Mouse (Mus musculus) limb, embryonic 13.5 days (tissue): ENCODE data around the gene Lcorl. TPM values are rescaled to one million over a fixed set of nuclear protein-coding genes. Genes with fewer than 3 reads are reported as not detected.
"Not testable (repeated sequence)": the region's sequence is repeated elsewhere in the genome, so short reads cannot be mapped to it uniquely, and the experiment has no call there.

Experiments
- ATAC-seq: fragments of 200-750 bp; cut with Nextera tagmentation; 2 replicates; pipeline ENCODE4 v1.8.0; 2017; ENCODE audit warnings: low read depth, moderate number of reproducible peaks, moderate TSS enrichment; ENCODE audit not compliant: low FRiP score
- H3K27ac ChIP-seq: fragments of 300-500 bp; sonication (generic); 2 replicates; pipeline ENCODE4 v1.5.1; 2015; ENCODE audit warnings: inconsistent platforms, mild to moderate bottlenecking, moderate library complexity
- H3K27me3 ChIP-seq: fragments of 300-500 bp; sonication (generic); 2 replicates; pipeline ENCODE4 v1.6.1; 2015; ENCODE audit warnings: mild to moderate bottlenecking, inconsistent platforms
- H3K36me3 ChIP-seq: fragments of 300-500 bp; sonication (generic); 2 replicates; pipeline ENCODE4 v1.6.1; 2015; ENCODE audit warnings: inconsistent platforms, mild to moderate bottlenecking, moderate library complexity
- H3K4me1 ChIP-seq: fragments of 300-500 bp; sonication (generic); 2 replicates; pipeline ENCODE4 v1.6.1; 2015; ENCODE audit warnings: inconsistent platforms
- H3K4me2 ChIP-seq: fragments of 300-500 bp; sonication (generic); replicated peaks from 2 replicates; pipeline ENCODE4 v1.6.1; 2015; ENCODE audit warnings: inconsistent platforms, mild to moderate bottlenecking, moderate library complexity
- H3K4me3 ChIP-seq: fragments of 300-500 bp; sonication (generic); 2 replicates; pipeline ENCODE4 v1.5.1; 2015; ENCODE audit warnings: moderate library complexity, mild to moderate bottlenecking, inconsistent platforms
- H3K9ac ChIP-seq: fragments of 300-500 bp; sonication (generic); 2 replicates; pipeline ENCODE4 v1.6.1; 2015; ENCODE audit warnings: mild to moderate bottlenecking, inconsistent platforms
- H3K9me3 ChIP-seq: fragments of 300-500 bp; sonication (generic); 2 replicates; pipeline ENCODE4 v1.6.1; 2016; ENCODE audit warnings: inconsistent platforms
- WGBS: fragments of 180-500 bp; shearing (Covaris S2); methylation state at CpG from one replicate; pipeline ENCODE4 v1.1.7; 2015; 5-methylcytosine and 5-hydroxymethylcytosine counted together
- polyA plus RNA-seq: library from polyadenylated mRNA; unstranded; fragments of >200 nt; fragmentation: Nextera tagmentation; extraction: Ambion mirVana; gene quantifications from 2 replicates; pipeline ENCODE4 v1.2.1, GENCODE M21; 2015

The Lcorl gene
- polyA plus RNA-seq, 1 experiment from 2014 or later, result 25.4 TPM

DNA sequence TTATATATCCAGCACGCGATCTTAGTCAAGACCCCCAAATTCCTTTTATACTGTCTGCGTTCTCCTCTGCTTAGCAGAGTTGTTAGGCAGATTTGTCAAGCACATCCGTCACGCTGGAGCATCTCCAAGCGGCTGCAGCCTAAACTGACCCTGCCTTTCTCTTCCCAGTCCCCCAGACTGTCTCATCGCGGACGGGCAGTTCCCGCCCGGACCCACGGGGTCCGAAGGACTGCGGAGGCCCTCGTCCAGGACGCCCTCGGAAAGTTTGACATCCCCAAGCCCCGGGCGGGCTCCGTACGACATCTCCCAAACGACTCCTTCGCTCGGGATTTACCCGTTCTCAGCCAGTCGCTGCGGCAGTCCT lies 188.2 kb downstream of the Lcorl start:
- peak; percentile 82 for ATAC-seq
- H3K36me3 ChIP-seq, result no peaks in the 10 kb centered on the region
- H3K27ac ChIP-seq, result peak overlapping the region; percentile 70; the same call in 1 of the 2 replicates
- H3K27me3 ChIP-seq, result no peaks in the 10 kb centered on the region
- H3K4me3 ChIP-seq, result peak overlapping the region; percentile 83
- H3K4me1 ChIP-seq, result peaks cover 13% of the 10 kb centered on the region
- H3K9ac ChIP-seq, result peak overlapping the region; percentile 84
- H3K9me3 ChIP-seq, result no peaks in the 10 kb centered on the region
- peak overlapping the region; percentile 74 for H3K4me2 ChIP-seq
- under 1% methylated on average over 27 of the region's 27 CpGs for WGBS

DNA sequence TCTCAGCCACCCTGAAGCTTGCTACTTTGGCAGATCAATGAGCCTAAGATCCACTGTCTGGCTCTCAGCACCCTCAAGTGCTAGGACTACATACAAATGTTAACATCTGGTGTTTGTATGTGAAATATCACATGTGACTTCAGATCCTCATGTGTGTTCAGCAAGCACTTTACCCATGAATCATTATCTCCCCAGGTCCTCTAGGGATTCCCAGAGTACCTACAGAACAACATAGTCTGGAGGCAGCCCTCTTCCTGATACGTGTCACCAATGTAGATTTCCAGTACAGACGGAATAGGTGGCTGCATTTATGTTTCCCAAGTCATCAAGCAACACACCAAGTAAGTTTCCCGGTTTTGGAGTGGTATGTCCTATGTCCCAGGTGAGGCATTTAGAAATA lies 188.6 kb downstream of the Lcorl start:
- Histone ChIP-seq H3K9ac (peak overlapping the region; percentile 84), H3K4me2 (peak overlapping the region; percentile 74), H3K36me3 (no peaks in the 10 kb centered on the region), H3K4me3 (peak overlapping the region; percentile 83), H3K4me1 (peaks cover 13% of the 10 kb centered on the region), H3K27me3 (no peaks in the 10 kb centered on the region), H3K9me3 (no peaks in the 10 kb centered on the region), H3K27ac (0 out of 2 replicates have a peak overlapping the region, but pooled peaks have one; percentile 70)
- ATAC-seq, result 0 out of 2 replicates have a peak, but pooled peaks have one; percentile 21
- under 1% methylated on average over 3 of the region's 3 CpGs for WGBS

DNA sequence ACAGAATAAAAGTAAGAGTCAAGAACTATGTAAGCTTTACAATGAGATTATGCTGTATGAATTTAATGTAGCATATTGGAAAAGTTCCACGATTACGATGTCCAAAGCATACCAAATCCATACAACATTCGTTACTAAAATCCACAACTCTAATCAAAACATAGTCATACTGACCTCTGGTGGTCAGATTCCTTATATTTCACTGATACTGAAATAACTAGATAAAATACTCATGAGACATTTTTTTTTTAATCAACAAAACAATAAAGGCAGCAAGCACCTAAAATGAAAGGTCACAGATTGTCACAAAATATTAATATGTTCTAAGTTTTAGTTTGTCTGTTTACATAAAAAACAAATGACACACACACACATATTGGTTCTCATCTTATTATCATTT lies 189.1 kb downstream of the Lcorl start:
- 34% methylated on average over 3 of the region's 3 CpGs for WGBS
- ATAC-seq, result no peak
- peak overlapping the region; percentile 83; the same call in 1 of the 2 replicates for H3K4me3 ChIP-seq
- no peaks in the 10 kb centered on the region for H3K9me3 ChIP-seq
- no peak overlapping the region for H3K27ac ChIP-seq
- no peaks in the 10 kb centered on the region for H3K27me3 ChIP-seq
- peak overlapping the region; percentile 74 for H3K4me2 ChIP-seq
- H3K4me1 ChIP-seq, result peaks cover 13% of the 10 kb centered on the region
- H3K9ac ChIP-seq, result no peak overlapping the region
- no peaks in the 10 kb centered on the region for H3K36me3 ChIP-seq

DNA sequence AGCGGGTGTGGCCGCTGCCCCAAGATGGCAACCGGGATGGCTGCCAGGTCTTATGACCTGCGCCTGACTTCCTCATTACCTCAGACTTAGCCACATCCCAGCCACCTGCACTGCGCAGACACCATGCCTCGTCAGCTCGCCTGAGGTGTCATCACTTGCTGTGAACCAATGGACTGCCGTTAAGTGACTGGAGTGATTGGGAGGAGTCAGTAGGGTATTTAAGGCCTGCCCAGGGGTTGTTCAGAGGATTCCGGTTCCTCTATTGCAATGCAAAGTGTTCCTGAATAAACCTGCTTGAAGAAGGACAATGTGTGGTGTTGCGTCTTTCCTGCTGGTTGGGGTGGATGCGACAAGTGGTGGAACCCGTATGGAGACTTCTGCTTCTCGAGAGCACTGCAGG lies 199.0 kb downstream of the Lcorl start:
- H3K36me3 ChIP-seq, H3K27me3 ChIP-seq, H3K4me2 ChIP-seq, H3K9ac ChIP-seq, H3K4me3 ChIP-seq, H3K27ac ChIP-seq, ATAC-seq, H3K9me3 ChIP-seq, H3K4me1 ChIP-seq: not testable (repeated sequence)
- WGBS, result 95% methylated on average over 13 of the region's 13 CpGs

DNA sequence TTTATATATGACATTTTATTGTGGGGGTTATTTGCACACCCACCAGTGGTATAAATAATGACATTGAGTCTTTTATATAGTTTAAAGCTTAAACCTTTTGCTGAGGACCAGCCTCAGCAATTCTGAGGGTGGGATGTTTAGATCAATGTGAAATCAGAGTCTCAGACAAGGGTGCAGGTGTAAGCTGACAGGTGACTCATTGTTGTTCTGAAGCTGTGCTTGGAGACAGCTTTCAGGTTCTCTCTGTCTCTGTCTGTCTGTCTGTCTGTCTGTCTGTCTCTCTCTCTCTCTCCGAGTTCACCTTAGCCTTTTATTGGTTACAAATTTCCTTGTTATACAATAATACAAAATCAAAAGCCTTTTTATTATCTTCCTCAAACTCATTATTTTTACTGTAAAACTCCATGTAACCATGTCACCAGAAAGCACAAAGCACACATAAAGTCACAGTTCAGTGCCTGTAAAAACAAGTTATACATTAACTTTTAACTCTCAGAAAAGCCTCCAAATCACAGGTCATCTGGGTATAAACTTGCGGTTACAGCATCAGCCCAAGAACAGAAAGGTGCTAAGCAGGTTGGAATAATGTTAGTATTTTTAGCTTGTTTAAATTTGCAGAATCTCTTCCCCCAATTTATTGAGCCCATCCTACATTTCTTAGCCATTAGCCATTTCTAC lies 206.2 kb downstream of the Lcorl start:
- H3K4me3 ChIP-seq, result no peak overlapping the region
- no peaks in the 10 kb centered on the region for H3K9me3 ChIP-seq
- no peaks in the 10 kb centered on the region for H3K4me1 ChIP-seq
- no peak overlapping the region for H3K27ac ChIP-seq
- H3K9ac ChIP-seq, result no peak overlapping the region
- WGBS, result 74% methylated on average over 2 of the region's 2 CpGs
- H3K27me3 ChIP-seq, result no peaks in the 10 kb centered on the region
- no peak for ATAC-seq
- no peaks in the 10 kb centered on the region for H3K36me3 ChIP-seq
- no peak overlapping the region for H3K4me2 ChIP-seq

Other genes with a start within 250 kb of the Lcorl start
- gene Fam184b, start 218.0 kb downstream of the Lcorl start, polyA plus RNA-seq, result 2.1 and 2.6 TPM in 2 replicates
- 48.2 and 49.7 TPM in 2 replicates for gene Ncapg, start 187.7 kb downstream of the Lcorl start, polyA plus RNA-seq